In genomic region chr13:78162149-78162548, GRCm38 (mm10) we compare ENCODE assay signal across 11 mouse cellular contexts. TPM values are rescaled to one million over a fixed set of nuclear protein-coding genes. Genes with fewer than 3 reads are reported as not detected.
DNase-seq lines count a peak whose midpoint lies in the region; ATAC-seq lines count a peak whose summit lies in the region.
"Had no signal": no experiment of that assay in that cellular context is flagged by ENCODE, and none has a peak within 500 bp of the region (broad histone marks: within the 10 kb centered on the region; RNA-seq: fewer than 3 reads in every experiment).

No protein-coding gene starts in this region.

- peaks cover 13% of the 10 kb centered on the region for H3K27me3 ChIP-seq in hindbrain, embryonic 13.5 days
- H3K27me3 ChIP-seq in midbrain, embryonic 16.5 days (ENCODE audit: control insufficient read depth, insufficient read depth, low read depth, low read length) = peaks cover 11% of the 10 kb centered on the region
- H3K27me3 ChIP-seq: Patski had no signal

- DNase-seq in MN1 (ENCODE audit: low spot score) = peak; percentile 38
- peak; percentile 83 for DNase-seq in embryo, embryonic 10 days (ENCODE audit: low spot score)
- DNase-seq in cerebellum, adult 8-10 months = no peak
- DNase-seq in cerebellum, postnatal 4 days (ENCODE audit: low spot score in 2 of 2) = no peak
- DNase-seq in B cell, adult 2 months = no peak
- DNase-seq in cerebellum, adult 11 months = no peak

- H3K4me1 ChIP-seq in hindbrain, embryonic 13.5 days (replicated peaks) = peaks cover 11% of the 10 kb centered on the region
- peaks cover 11% of the 10 kb centered on the region for H3K4me1 ChIP-seq in midbrain, embryonic 16.5 days (ENCODE audit: control insufficient read depth, insufficient read depth, low read length)
- H3K4me1 ChIP-seq: heart, embryonic 12.5 days; lung, embryonic 15.5 days had no signal

- H3K9me3 ChIP-seq in hindbrain, embryonic 13.5 days = no peaks in the 10 kb centered on the region
- no peaks in the 10 kb centered on the region for H3K9me3 ChIP-seq in midbrain, embryonic 16.5 days (replicated peaks; ENCODE audit: control insufficient read depth, low read length, poor library complexity, severe bottlenecking)
- H3K9me3 ChIP-seq: heart, embryonic 12.5 days; lung, embryonic 15.5 days had no signal

- 24% methylated on average over 2 of the region's 2 CpGs for WGBS in hindbrain, embryonic 13.5 days
- 13% methylated on average over 2 of the region's 2 CpGs for WGBS in midbrain, embryonic 16.5 days

- H3K27ac ChIP-seq in hindbrain, embryonic 13.5 days = peak overlapping the region; percentile 40
- peak overlapping the region; percentile 74 for H3K27ac ChIP-seq in midbrain, embryonic 16.5 days (ENCODE audit: low read length)
- H3K27ac ChIP-seq: lung, embryonic 15.5 days had no signal

- H3K9ac ChIP-seq in hindbrain, embryonic 13.5 days = no peak overlapping the region
- H3K9ac ChIP-seq in midbrain, embryonic 16.5 days (ENCODE audit: low read depth, low read length) = no peak overlapping the region

- peak overlapping the region; percentile 15; the same call in 1 of the 2 replicates for H3K4me2 ChIP-seq in hindbrain, embryonic 13.5 days
- peak overlapping the region; percentile 32 for H3K4me2 ChIP-seq in midbrain, embryonic 16.5 days (ENCODE audit: low read length)

- no peaks in the 10 kb centered on the region for H3K36me3 ChIP-seq in hindbrain, embryonic 13.5 days
- no peaks in the 10 kb centered on the region for H3K36me3 ChIP-seq in midbrain, embryonic 16.5 days (ENCODE audit: control insufficient read depth, insufficient read depth, low read length)
- H3K36me3 ChIP-seq: heart, embryonic 12.5 days; lung, embryonic 15.5 days had no signal

- ATAC-seq in hindbrain, embryonic 13.5 days (ENCODE audit: low FRiP score) = peak; percentile 74
- peak; percentile 82 for ATAC-seq in midbrain, embryonic 16.5 days

- no peak overlapping the region for H3K4me3 ChIP-seq in hindbrain, embryonic 13.5 days
- H3K4me3 ChIP-seq in midbrain, embryonic 16.5 days (ENCODE audit: low read depth, low read length) = no peak overlapping the region

RNA-seq across cellular contexts. Expression of gene Nr2f1, which starts 37.4 kb away (rescaled TPM):
- 68.9 and 71.3 TPM in 2 replicates for polyA plus RNA-seq in hindbrain, embryonic 13.5 days (2015; fragmentation: Nextera tagmentation; extraction: Ambion mirVana)
- 46.0 and 64.0 TPM in 2 replicates for polyA plus RNA-seq in midbrain, embryonic 16.5 days (2015; fragmentation: Nextera tagmentation; extraction: Ambion mirVana)

Comparison
In these comparisons a context has a peak if more than half of its experiments do, and no peak if none do; other contexts are left out.
1. DNase-seq: peak in MN1 (single experiment) and embryo, embryonic 10 days (single experiment); none in cerebellum, adult 8-10 months (single experiment), cerebellum, postnatal 4 days (0 of 2), B cell, adult 2 months (0 of 2) and cerebellum, adult 11 months (single experiment).